Mouse (Mus musculus) heart, adult 10 weeks (tissue): ENCODE results near the gene Tent4b. TPM values are rescaled to one million over a fixed set of nuclear protein-coding genes. Genes with fewer than 3 reads are reported as not detected.

Experiments
- polyA plus RNA-seq: library from polyadenylated mRNA; stranded (reverse); fragments of 350-450 nt; fragmentation: Illumina TruSeq; extraction: RNeasy Lipid Tissue Mini Kit (QIAGEN cat#74804); gene quantifications from one replicate; pipeline ENCODE4 v1.2.3, GENCODE M21; 2014; ENCODE audit warnings: low read depth, low replicate concordance

Gene Tent4b
- 21.2 TPM for polyA plus RNA-seq

GRCm38 (mm10) chr8:88198945-88199571 is at the start of gene Tent4b:
TSS of gene Tent4b (plus strand) at chr8:88199213.

GRCm38 (mm10) chr8:88272231-88273050 is 73.4 kb downstream of the Tent4b start, which contains the start of gene Adcy7:
TSS of gene Adcy7 (plus strand) at chr8:88272403.

Other genes starting within 250 kb of the Tent4b start
- 2.6 TPM for gene Zfp423, start 239.6 kb upstream of the Tent4b start, polyA plus RNA-seq
- 48.4 TPM for gene Cnep1r1, start 80.4 kb upstream of the Tent4b start, polyA plus RNA-seq
- gene Heatr3, start 61.4 kb upstream of the Tent4b start, polyA plus RNA-seq: 32.2 TPM
- gene Adcy7, start 73.2 kb downstream of the Tent4b start, polyA plus RNA-seq: 7.1 TPM
- gene Brd7, start 163.0 kb downstream of the Tent4b start, polyA plus RNA-seq: 84.9 TPM